Comparison of ENCODE assay signal across 15 mouse cellular contexts in genomic region chr2:167265021-167265420, GRCm38 (mm10). TPM values are rescaled to one million over a fixed set of nuclear protein-coding genes. Genes with fewer than 3 reads are reported as not detected.
DNase-seq lines count a peak whose midpoint lies in the region; ATAC-seq and TF ChIP-seq lines count a peak whose summit lies in the region.
"Had no signal": no experiment of that assay in that cellular context is flagged by ENCODE, and none has a peak within 500 bp of the region (broad histone marks: within the 10 kb centered on the region; RNA-seq: fewer than 3 reads in every experiment).

No protein-coding gene starts in this region.

- no peak for TF ChIP-seq EP300 in stomach, postnatal 0 days (optimal IDR thresholded peaks at IDR 0.05)

- H3K9me3 ChIP-seq in heart, embryonic 11.5 days (replicated peaks; ENCODE audit: control insufficient read depth, low read length), result no peaks in the 10 kb centered on the region
- H3K9me3 ChIP-seq in stomach, postnatal 0 days (ENCODE audit: control insufficient read depth, low read length), result no peaks in the 10 kb centered on the region
- H3K9me3 ChIP-seq: heart, embryonic 13.5 days; hindbrain, embryonic 12.5 days; limb, embryonic 10.5 days; liver, embryonic 12.5 days; midbrain, embryonic 12.5 days had no signal

- WGBS in heart, embryonic 11.5 days (ENCODE audit: insufficient replicate concordance), result 87% methylated on average over 2 of the region's 2 CpGs
- 80% methylated on average over 2 of the region's 2 CpGs for WGBS in stomach, postnatal 0 days

- H3K4me3 ChIP-seq in heart, embryonic 11.5 days (ENCODE audit: low read depth, low read length), result no peak overlapping the region
- no peak overlapping the region for H3K4me3 ChIP-seq in stomach, postnatal 0 days (ENCODE audit: low read depth, low read length)
- H3K4me3 ChIP-seq: heart, embryonic 13.5 days; hindbrain, embryonic 12.5 days; limb, embryonic 10.5 days; liver, embryonic 12.5 days; midbrain, embryonic 12.5 days had no signal

- no peak overlapping the region for H3K4me2 ChIP-seq in heart, embryonic 11.5 days
- no peak overlapping the region for H3K4me2 ChIP-seq in stomach, postnatal 0 days (replicated peaks; ENCODE audit: low read depth)
- H3K4me2 ChIP-seq: heart, embryonic 13.5 days; hindbrain, embryonic 12.5 days; liver, embryonic 12.5 days; midbrain, embryonic 12.5 days had no signal

- H3K27ac ChIP-seq in heart, embryonic 11.5 days (ENCODE audit: low read depth, low read length), result no peak overlapping the region
- no peak overlapping the region for H3K27ac ChIP-seq in stomach, postnatal 0 days (replicated peaks)
- H3K27ac ChIP-seq: heart, embryonic 13.5 days; hindbrain, embryonic 12.5 days; limb, embryonic 10.5 days; liver, embryonic 12.5 days; midbrain, embryonic 12.5 days had no signal

- H3K36me3 ChIP-seq in heart, embryonic 11.5 days (ENCODE audit: control insufficient read depth, insufficient read depth, low read length), result no peaks in the 10 kb centered on the region
- H3K36me3 ChIP-seq in stomach, postnatal 0 days (ENCODE audit: control insufficient read depth, insufficient read depth, low read length), result no peaks in the 10 kb centered on the region
- H3K36me3 ChIP-seq: G1E; heart, embryonic 13.5 days; hindbrain, embryonic 12.5 days; limb, embryonic 10.5 days; liver, embryonic 12.5 days; midbrain, embryonic 12.5 days had no signal

- ATAC-seq in heart, embryonic 11.5 days (replicated peaks; ENCODE audit: insufficient number of reproducible peaks, low FRiP score, low TSS enrichment), result no peak
- no peak for ATAC-seq in stomach, postnatal 0 days (ENCODE audit: low FRiP score, low TSS enrichment)
- ATAC-seq: forebrain, embryonic 14.5 days; liver, embryonic 12.5 days had no signal

- H3K9ac ChIP-seq in heart, embryonic 11.5 days (ENCODE audit: low read depth, low read length), result no peak overlapping the region
- H3K9ac ChIP-seq in stomach, postnatal 0 days (ENCODE audit: low read length), result no peak overlapping the region
- H3K9ac ChIP-seq: heart, embryonic 13.5 days; hindbrain, embryonic 12.5 days; liver, embryonic 12.5 days; midbrain, embryonic 12.5 days had no signal

- H3K27me3 ChIP-seq in heart, embryonic 11.5 days (ENCODE audit: control insufficient read depth, insufficient read depth, low read length), result no peaks in the 10 kb centered on the region
- no peaks in the 10 kb centered on the region for H3K27me3 ChIP-seq in stomach, postnatal 0 days (ENCODE audit: control insufficient read depth, insufficient read depth, low read length)
- H3K27me3 ChIP-seq: heart, embryonic 13.5 days; liver, embryonic 12.5 days; midbrain, embryonic 12.5 days had no signal

- peaks cover 9% of the 10 kb centered on the region; the same call in 1 of the 2 replicates for H3K4me1 ChIP-seq in heart, embryonic 11.5 days (ENCODE audit: control insufficient read depth, insufficient read depth, low read length)
- H3K4me1 ChIP-seq in stomach, postnatal 0 days (replicated peaks; ENCODE audit: control insufficient read depth, insufficient read depth), result no peaks in the 10 kb centered on the region
- H3K4me1 ChIP-seq: hindbrain, embryonic 12.5 days; liver, embryonic 12.5 days; midbrain, embryonic 12.5 days had no signal

- TF ChIP-seq CTCF in stomach, postnatal 0 days (IDR thresholded peaks at IDR 0.05; ENCODE audit: low read depth), result no peak

- DNase-seq in heart, adult 11 months, result peak; percentile 79
- peak; percentile 0 for DNase-seq in layer of hippocampus, adult 9-11 months
- no peak for DNase-seq in layer of hippocampus, postnatal 36 days
- peak; percentile 14 to 44 for DNase-seq in urinary bladder, postnatal 4 days (ENCODE audit: low spot score in 2 of 2)
- no peak for DNase-seq in urinary bladder, adult 2 months (ENCODE audit: low spot score)
- DNase-seq in stomach, postnatal 0 days (ENCODE audit: low spot score), result no peak
- DNase-seq: thymus, postnatal 25 days had no signal

RNA-seq across cellular contexts. Expression of gene Ptgis, which starts 24.6 kb away (rescaled TPM):
- 19.6 and 21.6 TPM in 2 replicates for polyA plus RNA-seq in heart, embryonic 11.5 days (2014; fragmentation: Nextera tagmentation; extraction: Ambion mirVana)
- total RNA-seq in layer of hippocampus, postnatal 36 days (2021), result 1 to 10 TPM in 1 of 2 experiments, under 1 TPM in 1; 0.52 to 1.1 TPM
- 98.4 and 106 TPM in 2 replicates for polyA plus RNA-seq in urinary bladder, adult 2 months (2012; rRNA removed)
- 21.9 and 26.7 TPM in 2 replicates for polyA plus RNA-seq in stomach, postnatal 0 days (2015; fragmentation: Nextera tagmentation; extraction: Ambion mirVana)
- total RNA-seq: G1E had no signal
- polyA plus RNA-seq: G1E had no signal

Comparison
In these comparisons a context has a peak if more than half of its experiments do, and no peak if none do; other contexts are left out.
1. DNase-seq: peak in heart, adult 11 months (single experiment), layer of hippocampus, adult 9-11 months (single experiment) and urinary bladder, postnatal 4 days (2 of 2); none in layer of hippocampus, postnatal 36 days (0 of 2), urinary bladder, adult 2 months (single experiment) and stomach, postnatal 0 days (single experiment).